ENCODE assay signal across 1 mouse cellular context in the genomic region with DNA sequence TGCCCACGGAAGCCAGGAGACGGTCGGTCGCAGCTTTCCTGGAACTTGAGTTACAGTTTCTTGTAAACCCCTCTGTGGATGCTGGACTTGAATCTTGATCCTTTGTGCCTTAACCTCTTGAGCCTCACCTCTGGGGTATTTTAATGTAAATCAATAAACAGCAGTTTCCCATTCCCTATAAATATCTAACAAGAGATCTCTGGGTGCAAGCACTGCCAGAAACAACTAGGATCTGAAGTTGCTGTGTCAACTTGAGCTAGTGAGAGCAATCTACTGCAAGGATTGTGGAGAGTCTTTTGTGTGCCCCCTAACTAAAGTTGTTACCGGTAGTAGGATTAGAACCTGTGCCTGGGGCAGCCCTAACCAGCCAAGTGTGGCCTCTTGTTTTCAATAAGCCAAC.
TF ChIP-seq lines count a peak whose summit lies in the region.

No protein-coding gene starts in this region.

TF ChIP-seq in ES-E14, 5 proteins besides CTCF, POLR2A, EP300 and RAD21:
- TF ChIP-seq HCFC1 (IDR thresholded peaks at IDR 0.05; ENCODE audit: borderline replicate concordance, insufficient read depth, low read length) (no peak), MAFK (IDR thresholded peaks at IDR 0.05; ENCODE audit: insufficient read depth, low read depth, low read length) (no peak), CHD2 (IDR thresholded peaks at IDR 0.05; ENCODE audit: low read depth, low read length) (no peak), ZNF384 (IDR thresholded peaks at IDR 0.05; ENCODE audit: low read depth, low read length) (no peak), ZC3H11A (IDR thresholded peaks at IDR 0.05; ENCODE audit: borderline replicate concordance, low read depth, low read length) (no peak)
TF ChIP-seq in ES-E14: peak in this region for 0.
